Mouse (Mus musculus) heart, embryonic 15.5 days (tissue): ENCODE data around the gene Rgs21. TPM values are rescaled to one million over a fixed set of nuclear protein-coding genes. Genes with fewer than 3 reads are reported as not detected.

Experiments
- ATAC-seq: fragments of 200-750 bp; cut with Nextera tagmentation; replicated peaks from 2 replicates; pipeline ENCODE4 v1.8.0; 2017; ENCODE audit warnings: low read depth, moderate TSS enrichment; ENCODE audit not compliant: insufficient number of reproducible peaks, insufficient read depth, low FRiP score
- H3K27ac ChIP-seq: fragments of 300-500 bp; sonication (generic); 2 replicates; pipeline ENCODE4 v1.5.1; 2015; ENCODE audit warnings: mild to moderate bottlenecking, inconsistent platforms
- H3K27me3 ChIP-seq: fragments of 300-500 bp; sonication (generic); 2 replicates; pipeline ENCODE4 v1.6.1; 2015; ENCODE audit warnings: inconsistent platforms
- H3K36me3 ChIP-seq: fragments of 300-500 bp; sonication (generic); 2 replicates; pipeline ENCODE4 v1.6.1; 2015; ENCODE audit warnings: mild to moderate bottlenecking, inconsistent platforms
- H3K4me1 ChIP-seq: fragments of 300-500 bp; sonication (generic); replicated peaks from 2 replicates; pipeline ENCODE4 v1.6.1; 2015; ENCODE audit warnings: inconsistent platforms
- H3K4me2 ChIP-seq: fragments of 300-500 bp; sonication (generic); 2 replicates; pipeline ENCODE4 v1.6.1; 2015; ENCODE audit warnings: inconsistent platforms, mild to moderate bottlenecking, moderate library complexity
- H3K4me3 ChIP-seq: fragments of 300-500 bp; sonication (generic); 2 replicates; pipeline ENCODE4 v1.5.1; 2015; ENCODE audit warnings: mild to moderate bottlenecking, inconsistent platforms
- H3K9ac ChIP-seq: fragments of 300-500 bp; sonication (generic); 2 replicates; pipeline ENCODE4 v1.6.1; 2015; ENCODE audit warnings: mild to moderate bottlenecking, inconsistent platforms
- H3K9me3 ChIP-seq: fragments of 300-500 bp; sonication (generic); replicated peaks from 2 replicates; pipeline ENCODE4 v1.6.1; 2016; ENCODE audit warnings: inconsistent platforms
- WGBS: fragments of 180-500 bp; shearing (Covaris S2); methylation state at CpG from one replicate; pipeline ENCODE4 v1.1.7; 2015; ENCODE audit warnings: mixed read lengths; 5-methylcytosine and 5-hydroxymethylcytosine counted together
- polyA plus RNA-seq: library from polyadenylated mRNA; unstranded; fragments of >200 nt; fragmentation: Nextera tagmentation; extraction: Ambion mirVana; gene quantifications from 2 replicates; pipeline ENCODE4 v1.2.1, GENCODE M21; 2015

Gene Rgs21
- polyA plus RNA-seq, 1 experiment from 2014 or later: not detected

DNA sequence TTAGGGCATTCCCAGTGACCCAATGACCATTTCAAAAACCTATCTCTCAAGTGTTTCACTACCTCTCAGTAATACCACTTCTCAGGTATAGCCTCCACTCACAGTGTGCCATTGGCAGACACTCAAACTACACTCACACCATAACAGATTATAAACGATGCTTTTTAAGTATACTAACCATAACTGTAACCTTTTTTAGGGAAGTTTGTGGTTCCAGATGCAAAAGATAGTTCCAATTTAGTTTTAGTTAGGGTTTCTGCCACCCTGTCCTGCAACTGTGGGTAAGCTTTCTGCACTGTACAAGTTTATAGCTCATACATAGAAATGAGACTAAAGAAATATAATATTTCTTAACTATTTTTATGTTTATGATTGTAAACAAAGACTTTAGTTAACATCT is 67.7 kb downstream of the Rgs21 start:
- 57% methylated on average over 1 of the region's 1 CpGs for WGBS
- no peak overlapping the region for H3K4me2 ChIP-seq
- no peaks in the 10 kb centered on the region for H3K9me3 ChIP-seq
- H3K27ac ChIP-seq: no peak overlapping the region
- H3K4me3 ChIP-seq: no peak overlapping the region
- ATAC-seq: no peak
- H3K9ac ChIP-seq: no peak overlapping the region
- H3K4me1 ChIP-seq: 0 out of 2 replicates have a peak, but pooled peaks cover 5% of the 10 kb centered on the region
- H3K27me3 ChIP-seq: no peaks in the 10 kb centered on the region
- H3K36me3 ChIP-seq: no peaks in the 10 kb centered on the region

DNA sequence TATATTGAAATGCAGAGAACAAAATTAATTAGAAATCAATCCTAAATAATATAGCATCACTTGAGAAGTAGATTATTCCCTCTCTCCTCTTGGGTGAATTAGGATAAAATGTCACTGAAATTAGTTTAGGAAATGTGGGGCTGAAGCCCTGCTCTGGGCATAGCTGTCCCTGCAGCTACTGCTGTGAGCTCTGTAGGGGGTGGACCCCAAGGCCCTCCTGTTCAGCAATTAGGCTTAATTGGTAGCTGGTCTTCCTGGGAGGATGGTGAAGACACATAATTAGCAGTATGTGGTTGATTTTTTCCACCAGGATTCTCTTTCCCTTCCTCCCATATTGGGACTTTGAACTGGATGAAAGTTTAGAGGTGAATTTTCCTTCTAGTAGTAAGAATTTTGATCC is 68.7 kb downstream of the Rgs21 start:
- Histone ChIP-seq H3K9me3 (no peaks in the 10 kb centered on the region), H3K9ac (no peak overlapping the region), H3K36me3 (no peaks in the 10 kb centered on the region), H3K4me2 (no peak overlapping the region), H3K4me3 (no peak overlapping the region), H3K27me3 (no peaks in the 10 kb centered on the region), H3K27ac (no peak overlapping the region), H3K4me1 (0 out of 2 replicates have a peak, but pooled peaks cover 5% of the 10 kb centered on the region)
- ATAC-seq: no peak

DNA sequence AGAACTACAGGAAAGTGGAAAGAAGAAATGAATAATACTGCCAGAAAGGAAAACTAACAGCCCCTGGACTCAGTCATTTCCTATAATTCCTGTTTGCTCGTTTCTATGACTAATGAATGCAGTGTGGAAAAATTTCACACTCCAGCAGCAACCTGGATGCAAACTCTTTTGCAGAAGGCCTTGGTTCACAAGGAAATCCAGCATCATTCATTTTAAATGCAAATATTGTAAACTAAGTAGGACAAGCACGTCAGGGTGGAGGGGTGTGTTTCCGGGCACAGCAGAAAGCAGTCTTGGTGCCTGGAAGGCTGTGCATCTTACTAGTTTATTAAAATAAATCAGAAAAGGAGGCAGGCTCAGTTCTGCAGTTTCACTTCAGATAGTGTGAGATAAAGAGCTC is 69.4 kb downstream of the Rgs21 start:
- Histone ChIP-seq H3K9ac (no peak overlapping the region), H3K4me2 (no peak overlapping the region), H3K9me3 (no peaks in the 10 kb centered on the region), H3K36me3 (no peaks in the 10 kb centered on the region), H3K4me1 (0 out of 2 replicates have a peak, but pooled peaks cover 5% of the 10 kb centered on the region), H3K4me3 (no peak overlapping the region), H3K27ac (no peak overlapping the region), H3K27me3 (no peaks in the 10 kb centered on the region)
- 53% methylated on average over 3 of the region's 3 CpGs for WGBS
- no peak for ATAC-seq

DNA sequence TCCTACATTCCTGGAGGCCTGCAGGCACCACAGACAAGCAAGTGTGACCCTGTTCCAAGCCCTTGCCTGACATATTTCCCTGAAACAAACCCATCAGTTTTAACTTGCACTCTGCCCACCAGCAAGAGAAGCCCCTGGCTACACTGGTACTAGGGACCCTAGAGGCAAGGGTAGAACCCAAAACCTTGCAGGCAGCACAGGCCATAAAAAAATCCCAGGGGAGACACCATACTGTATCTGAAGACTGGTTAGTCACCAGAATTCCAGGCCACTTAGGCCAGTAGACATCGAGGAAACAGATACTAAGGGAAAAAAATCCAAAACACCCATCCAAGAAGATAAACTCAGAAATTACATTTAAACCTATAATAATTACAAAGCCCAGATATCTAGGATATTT is 74.1 kb downstream of the Rgs21 start:
- ATAC-seq: no peak
- 84% methylated on average over 1 of the region's 1 CpGs for WGBS
- H3K9me3 ChIP-seq: no peaks in the 10 kb centered on the region
- H3K4me1 ChIP-seq: no peaks in the 10 kb centered on the region
- no peak overlapping the region for H3K4me2 ChIP-seq
- H3K36me3 ChIP-seq: no peaks in the 10 kb centered on the region
- no peak overlapping the region for H3K27ac ChIP-seq
- no peak overlapping the region for H3K9ac ChIP-seq
- no peaks in the 10 kb centered on the region for H3K27me3 ChIP-seq
- H3K4me3 ChIP-seq: no peak overlapping the region

DNA sequence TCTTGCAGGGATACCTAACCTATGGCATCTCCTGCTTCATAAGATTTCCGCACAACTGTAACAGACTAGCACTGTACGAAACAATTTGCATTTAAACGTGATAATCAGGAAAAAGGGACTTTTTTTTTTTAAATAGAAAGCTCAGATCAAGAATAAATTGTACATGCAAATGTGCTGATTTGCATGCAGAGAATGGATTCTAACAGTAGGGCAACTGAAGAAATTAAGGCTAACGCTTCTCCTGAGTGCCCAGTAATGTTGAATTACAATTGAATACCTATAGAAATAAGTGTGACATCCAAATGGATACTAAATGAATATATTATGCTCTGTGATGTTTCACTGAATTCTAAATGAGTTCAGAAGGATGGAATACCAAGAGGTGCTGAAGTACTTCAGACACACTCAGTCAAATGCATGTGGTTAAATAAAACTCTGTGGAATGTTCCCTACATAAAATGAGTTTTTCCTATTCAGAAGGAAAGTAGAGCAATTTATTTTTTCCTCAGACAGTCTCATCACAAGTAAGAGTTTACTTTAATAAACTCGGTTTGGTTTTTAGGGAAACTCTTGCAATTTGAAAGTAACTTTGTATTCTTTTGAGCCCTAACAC is 79.1 kb downstream of the Rgs21 start:
- no peak overlapping the region for H3K4me3 ChIP-seq
- H3K36me3 ChIP-seq: no peaks in the 10 kb centered on the region
- no peaks in the 10 kb centered on the region for H3K9me3 ChIP-seq
- ATAC-seq: no peak
- no peak overlapping the region for H3K27ac ChIP-seq
- 82% methylated on average over 5 of the region's 5 CpGs for WGBS
- no peaks in the 10 kb centered on the region for H3K27me3 ChIP-seq
- no peak overlapping the region for H3K9ac ChIP-seq
- H3K4me1 ChIP-seq: no peaks in the 10 kb centered on the region
- H3K4me2 ChIP-seq: no peak overlapping the region

Other genes starting within 250 kb of the Rgs21 start
- gene Rgs18, start 207.8 kb upstream of the Rgs21 start, polyA plus RNA-seq: 0.66 and 1.6 TPM in 2 replicates